In genomic region chr1:87982291-87982690, GRCm38 (mm10) we compare ENCODE assay signal across 14 mouse cellular contexts.
"Had no signal": no experiment of that assay in that cellular context is flagged by ENCODE, and none has a peak within 500 bp of the region (broad histone marks: within the 10 kb centered on the region; RNA-seq: fewer than 3 reads in every experiment).

No protein-coding gene starts in this region.

- H3K4me1 ChIP-seq: intestine, embryonic 15.5 days; kidney, embryonic 15.5 days; limb, embryonic 13.5 days; midbrain, embryonic 12.5 days had no signal

- H3K27ac ChIP-seq: intestine, embryonic 15.5 days; kidney, embryonic 15.5 days; left cerebral cortex, adult 2 months; limb, embryonic 13.5 days; liver, embryonic 14.5 days; midbrain, embryonic 12.5 days; stomach, postnatal 0 days had no signal

- ATAC-seq: intestine, embryonic 15.5 days had no signal

- H3K9me3 ChIP-seq: intestine, embryonic 15.5 days; kidney, embryonic 15.5 days; limb, embryonic 13.5 days; midbrain, embryonic 12.5 days had no signal

- H3K27me3 ChIP-seq: intestine, embryonic 15.5 days; kidney, embryonic 15.5 days; limb, embryonic 13.5 days; midbrain, embryonic 12.5 days had no signal

- H3K4me2 ChIP-seq: intestine, embryonic 15.5 days; kidney, embryonic 15.5 days; limb, embryonic 13.5 days; midbrain, embryonic 12.5 days had no signal

- H3K4me3 ChIP-seq: intestine, embryonic 15.5 days; kidney, embryonic 15.5 days; left cerebral cortex, adult 2 months; limb, embryonic 13.5 days; midbrain, embryonic 12.5 days; myocyte had no signal

- DNase-seq: kidney, adult 2 months; kidney, postnatal 14 days; left cerebral cortex, postnatal 4 days; lung, adult 18-20 months; thymus, adult 18-20 months; thymus, postnatal 14 days had no signal

- H3K9ac ChIP-seq: intestine, embryonic 15.5 days; kidney, embryonic 15.5 days; limb, embryonic 13.5 days; liver, embryonic 14.5 days; midbrain, embryonic 12.5 days had no signal
